Mouse (Mus musculus) megakaryocyte, embryonic 14.5 days (primary cell): ENCODE data around the gene Bud23.

Experiments
- FLI1 ChIP-seq: IDR thresholded peaks from 2 replicates; pipeline ENCODE4 v1.6.1; 2012; ENCODE audit warnings: low read length, inconsistent platforms, mixed read lengths
- GATA1 ChIP-seq: IDR thresholded peaks from 3 replicates; pipeline ENCODE4 v1.6.1; 2012; ENCODE audit warnings: mixed read lengths, low read length, inconsistent platforms, borderline replicate concordance

DNA sequence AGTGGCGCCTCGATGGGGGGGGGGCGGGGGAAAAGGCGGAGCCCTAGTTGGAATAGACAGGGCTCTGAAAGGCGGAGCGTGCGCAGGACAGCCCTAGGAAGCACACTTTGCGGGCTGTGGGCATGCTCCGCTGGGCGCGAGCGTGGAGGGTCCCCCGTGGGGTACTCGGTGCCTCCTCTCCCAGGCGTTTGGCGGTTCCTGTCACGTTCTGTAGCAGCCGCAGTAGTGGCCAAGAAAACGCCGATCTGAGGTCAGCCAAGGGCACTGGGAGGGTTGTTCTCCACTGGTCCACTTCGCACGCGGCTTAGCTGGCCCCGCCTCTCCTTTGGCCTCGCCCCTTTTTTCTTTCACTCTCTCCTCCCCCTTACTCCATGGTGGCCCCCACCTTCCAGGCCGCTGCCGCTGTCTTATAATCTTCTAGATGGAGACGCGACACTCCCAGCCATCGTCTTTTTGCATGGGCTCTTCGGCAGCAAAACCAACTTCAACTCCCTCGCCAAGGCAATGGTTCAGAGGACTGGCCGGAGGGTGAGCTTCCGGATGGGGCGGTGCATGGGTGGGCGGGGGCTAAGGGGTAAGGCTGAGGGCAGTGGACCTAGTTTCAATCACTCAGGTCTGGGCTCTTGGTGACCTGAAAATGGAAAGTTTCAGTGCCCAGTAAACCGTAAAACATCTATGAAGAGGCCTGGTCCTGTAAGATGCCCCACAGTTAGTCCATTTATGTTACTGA lies 55.0 kb downstream of the Bud23 start:
- TF ChIP-seq GATA1 (no peak), FLI1 (no peak)
